Mouse (Mus musculus) brain, embryonic 14.5 days (tissue): Measurements from ENCODE around the gene Gla.

Experiments
- CTCF ChIP-seq: fragments of 200-500 bp; IDR thresholded peaks from 2 replicates; pipeline ENCODE4 v1.5.1; 2012; ENCODE audit warnings: inconsistent platforms, mild to moderate bottlenecking, moderate library complexity, borderline replicate concordance; ENCODE audit not compliant: insufficient read depth, insufficient read length; ENCODE audit errors: extremely low read depth
- POLR2A ChIP-seq: fragments of 200-500 bp; IDR thresholded peaks from 2 replicates; pipeline ENCODE4 v1.6.1; 2012; ENCODE audit warnings: mild to moderate bottlenecking, inconsistent platforms, borderline replicate concordance; ENCODE audit not compliant: poor library complexity, insufficient read depth, insufficient read length, severe bottlenecking; ENCODE audit errors: extremely low read depth

DNA sequence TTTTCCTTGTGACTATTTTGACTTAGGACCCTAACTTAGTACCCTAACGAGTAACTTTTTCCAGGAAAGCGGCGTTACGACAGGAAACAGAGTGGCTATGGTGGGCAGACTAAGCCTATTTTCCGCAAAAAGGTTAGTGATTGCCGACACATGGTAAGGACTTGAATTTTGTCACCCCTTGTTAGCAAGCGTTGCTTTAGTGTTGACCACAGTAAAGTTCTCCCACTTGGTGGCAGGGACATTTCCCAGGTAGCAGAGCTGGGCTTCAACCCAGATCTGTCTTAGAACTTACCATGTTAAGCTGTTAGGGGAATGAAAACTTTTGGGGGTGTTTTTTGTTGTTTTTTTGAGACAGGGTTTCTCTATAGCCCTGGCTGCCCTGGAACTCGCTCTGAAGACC is 14.5 kb downstream of the Gla start:
- TF ChIP-seq POLR2A (no peak), CTCF (no peak)
